In the genomic region with DNA sequence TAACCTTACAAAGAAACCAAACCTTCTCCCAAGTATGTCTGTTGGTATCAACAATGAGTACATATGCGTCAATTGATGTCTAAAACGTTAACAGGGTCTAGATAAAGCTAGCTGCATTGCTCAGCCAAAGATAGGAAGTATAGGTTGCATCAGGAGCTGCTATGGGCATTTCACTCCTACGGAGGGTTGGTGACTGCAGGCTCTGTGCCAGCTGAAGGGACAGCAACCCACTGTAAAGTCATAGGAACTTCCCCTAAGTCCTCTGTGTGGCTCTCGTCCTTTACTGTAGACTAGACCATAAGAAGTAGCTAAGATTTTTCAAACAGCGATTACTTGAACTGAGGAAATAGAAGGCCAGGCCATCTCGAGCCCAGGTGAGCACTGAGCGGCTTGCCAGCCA, we compare ENCODE assay signal across 12 mouse cellular contexts.
A peak's percentile ranks its signal among the peaks of the same experiment; 100 is the strongest.
DNase-seq lines count a peak whose midpoint lies in the region; ATAC-seq and TF ChIP-seq lines count a peak whose summit lies in the region.
"Had no signal": no experiment of that assay in that cellular context is flagged by ENCODE, and none has a peak within 500 bp of the region (broad histone marks: within the 10 kb centered on the region; RNA-seq: fewer than 3 reads in every experiment).

No protein-coding gene starts in this region.

- H3K4me2 ChIP-seq in intestine, embryonic 14.5 days (ENCODE audit: low read length), result no peak overlapping the region
- H3K4me2 ChIP-seq in intestine, postnatal 0 days (replicated peaks; ENCODE audit: low read depth), result no peak overlapping the region

- H3K36me3 ChIP-seq in intestine, embryonic 14.5 days (ENCODE audit: control insufficient read depth, insufficient read depth, low read length), result peaks cover 44% of the 10 kb centered on the region
- peaks cover 37% of the 10 kb centered on the region for H3K36me3 ChIP-seq in intestine, postnatal 0 days (ENCODE audit: control insufficient read depth, insufficient read depth)
- peaks cover 25% of the 10 kb centered on the region for H3K36me3 ChIP-seq in macrophage (ENCODE audit: inconsistent target)

- no peaks in the 10 kb centered on the region for H3K27me3 ChIP-seq in intestine, embryonic 14.5 days (replicated peaks; ENCODE audit: control insufficient read depth, insufficient read depth, low read length)
- no peaks in the 10 kb centered on the region for H3K27me3 ChIP-seq in intestine, postnatal 0 days (replicated peaks; ENCODE audit: control insufficient read depth, insufficient read depth, low read length)

- no peak for ATAC-seq in intestine, embryonic 14.5 days (replicated peaks; ENCODE audit: low FRiP score, low TSS enrichment, low read depth)
- ATAC-seq in intestine, postnatal 0 days, result no peak
- no peak for ATAC-seq in erythroblast, adult 5-6 weeks (replicated peaks; ENCODE audit: low FRiP score, poor library complexity, severe bottlenecking)

- H3K27ac ChIP-seq in intestine, embryonic 14.5 days (ENCODE audit: low read depth), result peak overlapping the region; percentile 71; the same call in 1 of the 2 replicates
- H3K27ac ChIP-seq in intestine, postnatal 0 days (ENCODE audit: low read depth, low read length), result no peak overlapping the region
- H3K27ac ChIP-seq in brown adipose tissue, adult 24 weeks (replicated peaks; ENCODE audit: low read depth, low read length), result 0 out of 2 replicates have a peak overlapping the region, but pooled peaks have one; percentile 32
- peak overlapping the region; percentile 88 for H3K27ac ChIP-seq in macrophage
- H3K27ac ChIP-seq: kidney, postnatal 0 days had no signal

- no peak overlapping the region for H3K4me3 ChIP-seq in intestine, embryonic 14.5 days (ENCODE audit: low read depth, low read length)
- no peak overlapping the region for H3K4me3 ChIP-seq in intestine, postnatal 0 days (ENCODE audit: low read depth, low read length)
- no peak overlapping the region for H3K4me3 ChIP-seq in brown adipose tissue, adult 24 weeks (ENCODE audit: insufficient read depth, low read depth, low read length)
- no peak overlapping the region for H3K4me3 ChIP-seq in macrophage (ENCODE audit: inconsistent target)

- H3K79me2 ChIP-seq in macrophage (ENCODE audit: inconsistent target), result peaks cover 3% of the 10 kb centered on the region; the same call in 1 of the 2 replicates

- no peaks in the 10 kb centered on the region for H3K9me3 ChIP-seq in intestine, embryonic 14.5 days (ENCODE audit: control insufficient read depth, low read length)
- no peaks in the 10 kb centered on the region for H3K9me3 ChIP-seq in intestine, postnatal 0 days (ENCODE audit: control insufficient read depth)
- H3K9me3 ChIP-seq: G1E had no signal

- peaks cover 30% of the 10 kb centered on the region for H3K4me1 ChIP-seq in intestine, embryonic 14.5 days (replicated peaks; ENCODE audit: control insufficient read depth, insufficient read depth, low read length)
- no peaks in the 10 kb centered on the region for H3K4me1 ChIP-seq in intestine, postnatal 0 days (replicated peaks; ENCODE audit: control insufficient read depth, insufficient read depth, low read length)
- no peaks in the 10 kb centered on the region for H3K4me1 ChIP-seq in brown adipose tissue, adult 24 weeks (ENCODE audit: control insufficient read depth, insufficient read depth, insufficient read length, low read length)

- WGBS in intestine, embryonic 14.5 days, result 82% methylated on average over 7 of the region's 7 CpGs
- WGBS in intestine, postnatal 0 days, result 77% methylated on average over 7 of the region's 7 CpGs
- WGBS in macrophage (ENCODE audit: missing documents), result 20% methylated on average over 7 of the region's 7 CpGs

- DNase-seq in intestine, embryonic 14.5 days (ENCODE audit: low spot score), result no peak
- peak; percentile 59 for DNase-seq in 416B (ENCODE audit: low read depth)
- DNase-seq in adrenal gland, adult 2 months, result no peak
- DNase-seq: adrenal gland, postnatal 10 days; cerebellum, postnatal 10 days; spleen, adult 18-20 months had no signal

- no peak overlapping the region for H3K9ac ChIP-seq in intestine, embryonic 14.5 days (ENCODE audit: low read length)
- no peak overlapping the region for H3K9ac ChIP-seq in intestine, postnatal 0 days (ENCODE audit: low read depth, low read length)

- TF ChIP-seq CTCF in intestine, postnatal 0 days (IDR thresholded peaks at IDR 0.05; ENCODE audit: low read depth), result no peak
